Mouse (Mus musculus) urinary bladder, adult 18-20 months (tissue): ENCODE results near the gene Ccdc24.
A peak's percentile ranks its signal among the peaks of the same experiment; 100 is the strongest.

ENCODE experiments used
- DNase-seq, 2 experiments: peaks; one replicate each; pipeline ENCODE4 v3.0.0; 2022; ENCODE audit warnings: low spot score in 2 of 2, mixed read lengths in 2 of 2

The Ccdc24 gene

GRCm38 (mm10) chr4:117855146-117855545 is 17.2 kb downstream of the Ccdc24 start:
- DNase-seq, result no peak

GRCm38 (mm10) chr4:117852152-117852868 is 20.0 kb downstream of the Ccdc24 start:
- no peak for DNase-seq

- DNase-seq, result no peak
These were observed 21.5 kb downstream of the Ccdc24 start for GRCm38 (mm10) chr4:117850871-117851270.

GRCm38 (mm10) chr4:117850176-117850575 is 22.2 kb downstream of the Ccdc24 start:
- DNase-seq, result no peak

GRCm38 (mm10) chr4:117849506-117849905 is 22.9 kb downstream of the Ccdc24 start:
- DNase-seq, result no peak

GRCm38 (mm10) chr4:117849063-117849462 is 23.3 kb downstream of the Ccdc24 start:
- no peak for DNase-seq

- no peak for DNase-seq
These were observed 25.3 kb downstream of the Ccdc24 start for GRCm38 (mm10) chr4:117847011-117847410.

- DNase-seq, result no peak
These were observed 26.1 kb downstream of the Ccdc24 start for GRCm38 (mm10) chr4:117846261-117846660.

- DNase-seq, result no peak
These were observed 27.0 kb downstream of the Ccdc24 start for GRCm38 (mm10) chr4:117845316-117845715.

GRCm38 (mm10) chr4:117844467-117844866 is 27.9 kb downstream of the Ccdc24 start:
- DNase-seq, result no peak

GRCm38 (mm10) chr4:117843101-117843500 is 29.3 kb downstream of the Ccdc24 start:
- no peak for DNase-seq

- DNase-seq, result peak in 1 of 2 experiments; percentile 46
These were observed 30.8 kb downstream of the Ccdc24 start for GRCm38 (mm10) chr4:117841566-117841965.

GRCm38 (mm10) chr4:117840821-117841220 is 31.5 kb downstream of the Ccdc24 start:
- peak in 1 of 2 experiments; percentile 35 for DNase-seq

GRCm38 (mm10) chr4:117839366-117839765 is 33.0 kb downstream of the Ccdc24 start:
- no peak for DNase-seq

- DNase-seq, result no peak
These were observed 35.1 kb downstream of the Ccdc24 start for GRCm38 (mm10) chr4:117837271-117837670.

GRCm38 (mm10) chr4:117836204-117836767 is 36.1 kb downstream of the Ccdc24 start:
- DNase-seq, result peak; percentile 87 to 95

GRCm38 (mm10) chr4:117835531-117836111 is 36.7 kb downstream of the Ccdc24 start:
- no peak for DNase-seq

- DNase-seq, result peak; percentile 73 to 83
These were observed 37.4 kb downstream of the Ccdc24 start for GRCm38 (mm10) chr4:117834845-117835530.

- DNase-seq, result no peak
These were observed 37.9 kb downstream of the Ccdc24 start, which contains the start of gene Slc6a9 for GRCm38 (mm10) chr4:117834457-117834844. TSS of gene Slc6a9 (plus strand) at chr4:117834506.

- DNase-seq, result peak; percentile 58 to 64
These were observed 40.3 kb downstream of the Ccdc24 start for GRCm38 (mm10) chr4:117831920-117832691.

- no peak for DNase-seq
These were observed 40.9 kb downstream of the Ccdc24 start for GRCm38 (mm10) chr4:117831499-117831898.

GRCm38 (mm10) chr4:117830801-117831200 is 41.6 kb downstream of the Ccdc24 start:
- no peak for DNase-seq
